Mouse (Mus musculus) left cerebral cortex, adult 2 months (tissue): ENCODE data around the gene Fam107b. TPM values are rescaled to one million over a fixed set of nuclear protein-coding genes. Genes with fewer than 3 reads are reported as not detected.
A peak's percentile ranks its signal among the peaks of the same experiment; 100 is the strongest.

ENCODE experiments used
- DNase-seq, 2 experiments: peaks; one replicate each; pipeline ENCODE4 v3.0.0; 2021 to 2022; ENCODE audit warnings: low spot score in 2 of 2, mixed read lengths in 1 of 2; ENCODE audit errors: extremely low spot score in 1 of 2
- H3K27ac ChIP-seq: fragments of 200-600 bp; 2 replicates; pipeline ENCODE4 v1.8.1; 2022
- H3K4me3 ChIP-seq: fragments of 200-600 bp; 2 replicates; pipeline ENCODE4 v1.8.1; 2022
- CTCF ChIP-seq: fragments of 200-600 bp; IDR thresholded peaks from 2 replicates; pipeline ENCODE4 v1.8.1; 2022; ENCODE audit warnings: antibody characterized with exemption, mild to moderate bottlenecking, moderate library complexity
- intact Hi-C: fragments of 180-260 bp; cut with DNase I; formaldehyde crosslinking; loops from one replicate; pipeline ENCODE4 v1.15.1; 2025
- total RNA-seq, 2 experiments: library from RNA; stranded (reverse); gene quantifications; 2 replicates each; pipeline ENCODE4 v1.2.3; 2021

Gene Fam107b
- total RNA-seq, 2 experiments from 2014 or later = 7.9 to 10.0 TPM

DNA sequence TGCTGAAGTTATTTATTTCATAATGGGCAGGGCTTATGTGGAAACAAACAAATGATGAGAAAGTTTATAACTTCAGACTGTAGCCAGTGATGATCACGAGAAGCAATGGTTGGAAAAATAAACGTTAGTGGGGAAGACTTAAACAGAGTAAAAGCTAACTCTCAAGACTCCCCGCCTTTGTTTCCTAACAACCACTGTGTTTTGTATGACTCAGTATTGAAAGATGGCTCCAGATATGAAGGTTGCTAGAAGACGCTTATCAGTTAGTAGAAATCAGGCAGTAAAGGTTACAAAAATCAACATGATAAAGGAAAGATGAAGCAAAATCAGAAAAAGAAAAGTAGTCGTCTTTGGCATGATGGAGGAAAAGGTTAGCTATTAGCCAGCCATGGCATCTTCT is 78.9 kb downstream of the Fam107b start:
- no peak overlapping the region for H3K4me3 ChIP-seq
- no peak overlapping the region for H3K27ac ChIP-seq
- TF ChIP-seq CTCF = no peak
- no peak for DNase-seq
- intact Hi-C loops = no loop called here

DNA sequence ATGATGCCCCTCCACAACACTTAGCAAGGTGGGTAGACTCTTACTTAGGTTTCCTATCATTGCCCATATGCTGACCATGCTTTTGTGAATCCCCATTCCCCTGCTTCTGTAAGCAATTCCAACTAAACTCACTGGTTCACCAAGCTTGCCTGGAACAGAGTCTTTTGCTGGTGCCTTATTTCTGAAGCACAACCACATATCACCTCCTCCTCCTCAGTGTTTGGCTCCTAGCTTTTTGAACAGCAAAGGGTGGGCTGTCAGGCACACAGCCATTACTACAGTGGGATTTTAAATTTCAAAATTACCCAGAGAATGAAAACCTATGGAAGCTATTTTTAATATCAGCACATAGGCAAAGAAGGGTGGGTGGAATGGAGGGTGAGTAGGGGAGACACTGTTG is 84.3 kb downstream of the Fam107b start:
- TF ChIP-seq CTCF = no peak

DNA sequence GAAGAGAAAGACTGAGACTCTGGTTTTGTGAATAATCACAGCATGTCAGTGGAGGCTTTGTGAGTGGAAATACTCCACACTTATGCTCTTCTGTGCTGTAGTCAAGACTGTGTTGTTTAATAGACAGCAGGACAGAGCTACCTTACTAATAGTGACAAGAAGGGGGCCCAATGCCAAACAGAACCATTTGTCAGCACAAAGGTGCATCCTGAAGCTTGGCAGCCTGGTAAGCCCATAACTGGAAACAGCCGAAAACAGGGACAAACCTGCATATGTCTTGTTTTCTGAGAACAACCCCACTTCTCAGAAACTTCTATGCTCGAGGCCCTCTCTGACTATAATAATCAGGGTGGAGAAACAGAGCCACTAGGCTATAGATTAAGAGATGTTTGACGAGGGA is 85.8 kb downstream of the Fam107b start:
- Histone ChIP-seq H3K27ac (no peak overlapping the region), H3K4me3 (no peak overlapping the region)
- DNase-seq = no peak
- no peak for TF ChIP-seq CTCF
- intact Hi-C loops = no loop called here

More for the DNA sequence above, 84.3 kb downstream of the Fam107b start:
- Histone ChIP-seq H3K4me3 (no peak overlapping the region), H3K27ac (no peak overlapping the region)
- intact Hi-C loops = no loop called here
- no peak for DNase-seq

DNA sequence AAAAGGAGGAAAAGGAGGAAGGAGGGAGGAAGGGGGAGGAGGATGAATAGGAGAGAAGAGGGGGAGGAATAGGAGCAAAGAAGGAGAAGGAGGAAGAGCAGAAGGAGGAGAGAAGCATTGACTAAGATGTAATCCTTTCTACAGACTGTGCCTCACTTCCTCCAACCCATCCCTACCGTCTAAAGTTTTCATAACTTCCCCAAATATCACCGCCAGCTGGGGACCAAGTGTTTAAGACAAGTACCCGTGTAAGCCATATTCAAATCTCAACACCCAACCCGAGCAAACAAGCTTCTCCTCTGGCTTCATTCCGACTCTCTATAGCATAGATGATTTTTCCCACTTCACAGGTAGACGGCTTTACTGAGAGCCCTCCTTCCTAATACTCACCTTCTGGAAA is 86.5 kb downstream of the Fam107b start:
- intact Hi-C loops = no loop called here
- no peak overlapping the region for H3K27ac ChIP-seq
- no peak for DNase-seq
- no peak for TF ChIP-seq CTCF
- H3K4me3 ChIP-seq = no peak overlapping the region

DNA sequence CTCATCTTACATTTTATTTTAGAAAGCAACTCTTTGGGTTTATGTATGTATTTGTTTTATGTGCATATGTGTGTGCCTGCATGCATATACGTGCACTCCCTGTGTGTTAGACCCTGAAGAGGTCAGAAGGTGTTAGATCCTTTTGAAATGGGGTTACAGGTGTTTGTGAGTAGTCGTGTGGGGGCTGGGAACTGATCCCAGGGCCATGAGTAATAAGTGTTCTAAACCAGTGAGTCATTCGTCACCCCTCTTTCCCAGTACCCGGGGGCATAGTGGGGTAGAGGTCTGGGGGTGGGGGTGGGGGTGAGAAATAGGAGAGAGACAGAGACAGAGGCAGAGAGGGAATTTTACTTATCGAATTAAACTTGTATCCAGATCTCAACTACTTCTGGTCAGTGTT is 87.1 kb downstream of the Fam107b start:
- TF ChIP-seq CTCF = no peak
- no peak for DNase-seq
- Histone ChIP-seq H3K4me3 (no peak overlapping the region), H3K27ac (no peak overlapping the region)
- intact Hi-C loops = no loop called here

DNA sequence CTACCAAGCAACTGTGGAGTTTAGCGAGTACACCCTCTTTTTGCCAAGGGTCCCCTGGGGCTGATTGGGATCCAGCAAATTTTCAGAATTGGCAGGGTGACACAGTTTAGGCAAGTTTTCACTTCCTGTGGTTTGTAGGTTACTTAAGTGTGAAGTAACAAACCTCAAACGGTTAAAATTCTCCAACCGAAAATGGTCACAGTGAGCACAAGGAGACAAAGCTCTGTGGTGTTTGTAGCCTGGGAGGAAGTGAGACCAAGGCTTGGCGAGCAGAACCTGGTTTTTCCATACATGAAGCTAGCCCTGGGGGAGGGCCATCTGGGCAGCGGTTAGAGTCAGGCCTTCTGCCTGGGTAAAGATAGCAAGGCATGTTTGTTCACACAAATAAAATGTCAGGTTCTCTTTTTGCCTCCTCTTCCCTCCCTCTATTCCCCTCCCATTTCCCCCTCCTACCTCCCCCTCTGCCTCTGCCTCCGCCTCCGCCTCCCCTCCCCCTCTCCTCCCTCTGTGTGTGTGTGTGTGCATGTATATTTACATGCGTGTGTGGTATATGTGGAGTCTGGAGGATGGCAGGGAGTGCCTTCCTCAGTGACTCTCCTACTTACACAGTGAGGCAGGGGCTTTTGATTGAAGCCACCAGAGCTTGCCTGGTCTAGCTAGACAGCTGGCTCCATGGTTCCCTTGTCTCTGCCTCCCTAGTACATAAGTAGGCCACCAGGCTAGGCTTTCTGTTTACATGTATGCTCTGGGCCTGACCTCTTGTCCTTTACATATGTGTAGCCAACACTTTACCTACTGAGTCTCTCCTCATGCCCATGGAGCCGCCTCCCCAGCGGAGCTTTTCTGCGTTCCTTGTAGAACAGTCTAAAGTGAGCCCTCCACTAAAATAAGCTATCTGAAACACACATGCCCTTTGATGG is 87.8 kb downstream of the Fam107b start:
- H3K4me3 ChIP-seq = no peak overlapping the region
- no peak for DNase-seq
- intact Hi-C loops = no loop called here
- H3K27ac ChIP-seq = no peak overlapping the region
- no peak for TF ChIP-seq CTCF

DNA sequence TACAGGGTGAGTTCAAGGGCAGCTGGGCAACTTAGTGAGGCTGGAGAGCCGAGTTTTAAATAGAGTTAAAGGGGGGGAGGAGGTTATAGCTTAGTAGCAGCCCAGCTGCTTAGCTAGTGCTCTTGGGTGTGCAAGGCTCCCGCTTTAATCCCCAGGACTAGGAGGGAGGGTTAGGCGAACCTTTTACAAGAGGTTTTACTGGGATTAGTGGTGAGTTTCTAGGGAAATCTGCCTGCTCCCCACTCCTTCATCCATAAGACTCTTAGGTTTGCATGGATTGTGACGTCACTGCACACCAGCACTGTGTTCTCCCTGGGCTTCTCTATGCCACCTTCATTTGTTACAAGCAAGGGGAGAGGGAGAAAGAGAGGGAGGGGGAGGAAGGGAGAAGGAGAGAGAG is 88.6 kb downstream of the Fam107b start:
- no peak for TF ChIP-seq CTCF
- intact Hi-C loops = no loop called here
- DNase-seq = no peak

DNA sequence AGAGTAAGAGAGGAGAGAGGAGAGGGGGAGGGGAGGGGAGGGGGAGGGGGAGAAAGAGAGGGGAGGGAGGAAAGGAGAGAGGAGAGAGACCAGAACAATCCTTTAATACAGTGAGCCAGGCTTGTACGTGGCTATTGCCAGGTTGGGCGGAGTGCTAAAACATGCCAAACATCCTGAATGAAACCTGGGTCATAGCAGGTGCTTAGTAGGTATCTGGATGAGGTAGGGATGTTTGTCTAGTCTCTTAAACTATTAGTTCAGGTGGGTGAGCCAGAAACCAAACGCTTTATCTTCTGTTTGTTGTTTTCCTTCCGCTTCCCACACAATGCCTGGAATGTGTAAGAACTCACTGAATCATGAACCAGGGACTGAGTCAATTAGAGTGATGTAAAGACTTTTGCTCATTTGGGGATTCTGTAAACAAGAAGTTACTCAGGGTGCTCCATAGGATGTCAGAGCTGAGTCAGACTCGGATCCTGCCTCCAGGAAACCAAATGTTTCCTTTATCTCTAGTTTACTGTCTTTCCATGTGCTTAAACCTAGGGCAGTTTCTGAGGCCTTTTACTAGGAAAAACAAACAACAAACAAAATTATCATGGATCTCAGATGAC is 89.1 kb downstream of the Fam107b start:
- TF ChIP-seq CTCF = no peak
- intact Hi-C loops = no loop called here
- no peak overlapping the region for H3K27ac ChIP-seq
- no peak for DNase-seq
- no peak overlapping the region for H3K4me3 ChIP-seq

More for the DNA sequence above, 88.6 kb downstream of the Fam107b start:
- no peak overlapping the region for H3K27ac ChIP-seq
- H3K4me3 ChIP-seq = no peak overlapping the region

DNA sequence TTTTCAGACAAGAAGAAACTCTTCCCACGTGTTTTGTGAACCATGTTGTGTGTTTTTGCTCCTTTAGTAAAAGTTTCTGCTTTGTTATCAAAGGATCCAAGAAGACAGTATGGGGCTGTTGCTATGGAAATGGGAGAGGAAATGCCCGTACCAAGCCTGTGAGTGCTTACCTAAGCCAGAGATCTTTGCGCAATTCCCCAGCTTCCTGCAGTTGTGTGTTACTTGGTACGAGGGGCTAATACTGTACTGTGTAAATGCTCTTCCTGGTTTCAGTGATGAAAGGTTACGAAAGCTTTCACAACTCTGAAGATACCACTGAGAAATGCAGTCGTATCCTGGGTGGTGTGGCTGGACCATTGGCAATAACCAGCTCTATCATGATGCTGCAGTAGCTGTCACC is 93.8 kb downstream of the Fam107b start:
- Histone ChIP-seq H3K4me3 (no peak overlapping the region), H3K27ac (no peak overlapping the region)
- no peak for DNase-seq
- TF ChIP-seq CTCF = no peak
- intact Hi-C loops = no loop called here

DNA sequence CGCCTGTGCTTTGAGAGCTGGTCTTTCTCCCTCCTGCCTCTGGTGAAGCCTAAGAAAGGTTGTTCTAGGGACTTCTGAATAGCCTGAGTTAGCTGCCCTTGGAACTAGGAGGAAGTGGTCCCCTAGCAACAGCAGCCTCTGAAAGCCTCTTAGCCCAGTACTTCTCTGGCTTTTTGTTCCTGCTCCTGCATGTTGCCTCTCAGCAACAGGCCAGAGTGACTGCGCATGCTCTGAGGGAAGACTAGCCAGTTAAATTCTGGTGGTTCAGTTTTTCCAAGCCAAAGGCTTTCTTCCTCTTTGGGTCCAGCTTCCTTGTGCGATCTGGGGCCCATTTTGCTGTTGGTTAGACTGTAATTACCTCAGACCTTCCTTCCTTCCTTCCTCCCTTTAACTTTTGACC is 98.4 kb downstream of the Fam107b start:
- Histone ChIP-seq H3K4me3 (no peak overlapping the region), H3K27ac (no peak overlapping the region)
- TF ChIP-seq CTCF = no peak
- DNase-seq = peak in 1 of 2 experiments; percentile 30
- intact Hi-C loops = no loop called here

DNA sequence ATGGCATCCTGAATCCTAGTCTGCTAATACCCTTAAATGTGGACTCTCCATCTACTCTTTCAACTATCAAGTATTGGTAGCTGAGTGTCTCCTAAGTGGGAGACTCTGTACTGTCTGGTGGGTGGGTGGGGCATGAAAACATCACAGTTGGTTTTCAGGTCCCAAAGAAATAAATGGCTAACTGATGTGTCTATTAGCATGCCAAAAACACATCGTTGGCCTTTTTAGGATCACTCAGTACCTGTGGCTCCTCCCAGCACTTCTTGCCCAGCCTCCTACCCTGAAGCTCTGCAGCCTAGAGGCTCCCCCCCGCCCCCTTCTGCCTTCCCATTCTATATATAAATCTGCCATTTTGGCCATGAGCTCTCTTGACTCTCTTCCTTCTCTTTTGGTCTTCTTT is 99.4 kb downstream of the Fam107b start:
- intact Hi-C loops = no loop called here
- Histone ChIP-seq H3K27ac (no peak overlapping the region), H3K4me3 (no peak overlapping the region)
- no peak for DNase-seq
- TF ChIP-seq CTCF = no peak

DNA sequence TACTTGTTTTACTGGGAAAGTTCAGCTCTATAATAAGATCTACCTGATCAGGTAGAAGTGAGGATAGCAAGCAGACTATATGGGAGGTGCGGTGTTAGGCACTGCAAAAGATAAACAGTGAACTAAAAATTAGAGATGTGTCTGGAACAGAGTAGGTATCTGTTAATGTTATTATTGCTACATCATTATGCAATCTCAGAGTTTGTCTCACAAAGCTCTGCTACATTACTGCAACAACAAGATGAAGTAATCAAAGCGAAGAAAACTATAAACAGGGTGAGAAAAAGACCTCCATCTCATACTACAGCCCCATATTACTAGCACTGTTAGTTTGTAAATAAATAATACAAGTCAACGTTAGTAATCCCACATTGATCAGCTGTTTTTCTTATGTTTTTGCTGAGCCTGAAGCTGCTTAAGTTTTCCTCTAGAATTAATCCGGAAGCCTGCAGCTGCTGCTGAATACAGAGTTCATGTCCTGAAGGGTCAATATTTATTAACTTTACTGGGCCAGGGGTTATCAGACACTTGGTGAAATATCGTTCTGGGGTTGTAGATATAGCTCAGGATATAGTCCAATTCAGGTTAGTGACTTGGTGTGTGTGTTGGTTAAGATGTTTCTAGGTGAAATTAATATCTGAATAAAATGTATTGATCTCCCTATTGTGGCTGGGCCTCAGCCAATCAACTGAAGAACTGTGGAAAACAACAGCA is 102.5 kb downstream of the Fam107b start:
- DNase-seq = no peak
- no peak overlapping the region for H3K4me3 ChIP-seq
- intact Hi-C loops = no loop called here
- H3K27ac ChIP-seq = no peak overlapping the region
- TF ChIP-seq CTCF = no peak
